Mouse (Mus musculus) brain, embryonic 14.5 days (tissue): ENCODE results near the gene Tmem14c. TPM values are rescaled to one million over a fixed set of nuclear protein-coding genes. Genes with fewer than 3 reads are reported as not detected.
"Not testable (repeated sequence)": the region's sequence is repeated elsewhere in the genome, so short reads cannot be mapped to it uniquely, and the experiment has no call there.

ENCODE experiments used
- DNase-seq: peaks from one replicate; pipeline ENCODE4 v3.0.0-alpha.2; 2011; ENCODE audit warnings: low read depth
- CTCF ChIP-seq: fragments of 200-500 bp; IDR thresholded peaks from 2 replicates; pipeline ENCODE4 v1.5.1; 2012; ENCODE audit warnings: inconsistent platforms, mild to moderate bottlenecking, moderate library complexity, borderline replicate concordance; ENCODE audit not compliant: insufficient read depth, insufficient read length; ENCODE audit errors: extremely low read depth
- POLR2A ChIP-seq: fragments of 200-500 bp; IDR thresholded peaks from 2 replicates; pipeline ENCODE4 v1.6.1; 2012; ENCODE audit warnings: mild to moderate bottlenecking, inconsistent platforms, borderline replicate concordance; ENCODE audit not compliant: poor library complexity, insufficient read depth, insufficient read length, severe bottlenecking; ENCODE audit errors: extremely low read depth
- polyA plus RNA-seq: library from polyadenylated mRNA; depleted of rRNA; stranded (reverse); fragments of >200 nt; gene quantifications from 2 replicates; pipeline ENCODE4 v1.2.3, GENCODE M21; 2012

The Tmem14c gene
- polyA plus RNA-seq, 1 experiment: 69.9 TPM

- no peak for DNase-seq
- no peak for TF ChIP-seq POLR2A
- TF ChIP-seq CTCF: no peak
Observed at GRCm38 (mm10) chr13:40988418-40988817, 27.7 kb upstream of the Tmem14c start.

DNA sequence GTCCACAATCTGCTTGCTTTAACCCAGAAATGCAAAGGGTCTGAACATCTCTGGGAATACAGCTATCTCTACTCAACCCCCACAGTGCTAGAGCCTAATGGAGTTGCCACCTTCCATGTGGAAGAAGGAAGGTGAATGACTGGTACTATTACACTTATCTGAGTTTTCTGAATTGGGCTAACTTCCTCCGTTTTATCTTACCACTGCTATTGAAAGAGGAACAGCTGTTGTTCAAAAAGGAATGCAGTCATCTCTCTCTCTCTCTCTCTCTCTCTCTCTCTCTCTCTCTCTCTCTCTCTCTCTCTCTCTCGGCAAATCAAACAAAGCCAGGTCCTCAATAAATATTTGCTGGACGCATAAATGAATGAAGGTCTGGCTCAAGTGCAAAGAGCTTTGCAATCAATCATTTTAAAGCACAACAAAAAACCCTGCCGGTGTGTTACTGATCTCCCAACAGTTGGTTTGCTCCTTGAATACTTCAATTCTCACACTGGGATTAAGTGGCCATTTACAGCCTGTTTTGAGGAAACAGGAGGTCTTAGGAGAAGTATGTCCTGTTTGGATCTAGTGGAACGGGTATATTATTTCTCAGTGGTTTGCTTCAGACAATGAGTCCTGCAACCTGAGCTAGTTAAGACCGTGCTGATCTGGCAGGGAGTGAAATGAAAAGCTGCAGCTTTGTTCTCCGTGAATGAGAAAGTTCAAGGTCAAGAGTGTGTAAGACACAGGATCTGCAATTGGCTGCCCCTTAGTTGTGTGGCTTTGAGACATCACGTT, 21.4 kb upstream of the Tmem14c start:
- peak; percentile 84 for DNase-seq
- no peak for TF ChIP-seq CTCF
- TF ChIP-seq POLR2A: no peak

- not testable (repeated sequence) for DNase-seq
Observed at GRCm38 (mm10) chr13:40998537-40998936, 17.6 kb upstream of the Tmem14c start.

DNA sequence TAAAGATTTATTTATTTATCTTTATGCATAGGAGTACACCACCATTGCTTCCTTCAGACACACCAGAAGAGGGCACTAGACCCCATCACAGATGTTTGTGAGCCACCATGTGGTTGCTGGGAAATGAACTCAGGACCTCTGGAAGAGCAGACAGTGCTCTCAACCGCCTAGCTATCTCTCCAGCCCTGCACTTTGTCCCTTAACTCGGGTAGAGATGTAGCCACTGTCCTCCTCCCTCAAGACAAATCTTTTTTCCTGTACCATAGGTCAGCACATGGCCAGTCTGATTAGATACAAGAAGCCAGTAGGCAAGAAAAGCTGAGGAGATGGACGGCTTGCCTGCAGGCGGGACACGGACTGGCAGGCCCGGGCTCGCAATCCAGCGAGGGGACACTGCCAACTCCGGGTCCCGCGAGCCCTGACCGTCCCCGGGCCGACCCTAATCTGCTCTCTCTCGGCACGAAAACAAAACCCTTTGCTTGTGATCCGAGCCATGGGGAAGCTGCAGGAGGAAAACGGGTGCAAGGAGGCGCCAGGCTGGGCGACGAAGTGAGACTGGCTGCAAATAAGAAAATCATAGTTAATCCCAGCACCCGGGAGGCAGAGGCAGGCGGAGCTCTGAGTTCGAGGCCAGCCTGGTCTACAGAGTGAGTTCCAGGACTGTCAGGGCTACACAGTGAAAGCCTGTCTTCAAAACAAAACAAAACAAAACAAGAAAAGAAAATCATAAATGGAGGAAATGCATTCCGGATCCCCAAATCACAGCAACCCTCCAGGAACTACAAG, 15.8 kb upstream of the Tmem14c start:
- peak; percentile 42 for DNase-seq
- TF ChIP-seq POLR2A (no peak), CTCF (0 out of 2 replicates have a peak, but pooled peaks have one; percentile 20)

DNA sequence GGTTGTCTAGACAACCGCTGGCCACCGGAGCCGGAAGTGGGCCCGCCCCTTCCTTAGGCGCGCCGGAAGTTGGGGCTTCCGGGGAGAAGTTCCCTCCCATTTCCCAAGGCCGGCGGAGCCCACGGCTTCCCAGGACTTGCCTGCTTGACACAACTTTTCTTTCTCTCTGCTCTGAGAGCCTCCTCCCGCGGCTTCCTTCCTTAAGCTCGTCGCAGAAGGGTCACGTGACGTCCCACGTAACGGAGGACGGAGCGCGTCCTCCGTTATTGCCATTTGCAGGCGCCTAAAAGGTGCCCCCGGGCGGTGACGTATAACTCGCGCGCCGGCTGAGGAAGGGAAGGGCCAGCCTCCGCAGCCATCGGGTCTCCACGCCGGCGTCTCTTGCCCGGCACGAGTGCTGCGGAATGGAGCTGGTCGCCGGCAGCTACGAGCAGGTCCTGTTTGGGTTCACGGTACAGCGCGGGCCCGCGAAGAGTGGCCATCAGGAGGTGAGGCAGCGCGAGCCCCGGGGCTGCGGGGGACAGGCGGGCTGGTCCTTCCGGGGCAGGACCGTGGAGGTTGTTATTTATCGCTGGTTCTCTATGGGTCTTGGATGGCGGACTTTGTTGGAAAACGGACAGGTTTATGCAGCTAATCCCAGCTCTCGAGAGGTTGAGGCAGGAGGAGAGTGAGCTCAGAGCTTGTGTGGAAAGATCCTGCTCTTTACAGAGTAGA, 15.0 kb upstream of the Tmem14c start, which contains the start of gene Pak1ip1:
Gene Pak1ip1, plus strand, starts transcription at position 98 of the 714 bp plus-strand sequence.
- DNase-seq: peak; percentile 98
- TF ChIP-seq CTCF (no peak), POLR2A (peak; percentile 34; the same call in 1 of the 2 replicates)

DNA sequence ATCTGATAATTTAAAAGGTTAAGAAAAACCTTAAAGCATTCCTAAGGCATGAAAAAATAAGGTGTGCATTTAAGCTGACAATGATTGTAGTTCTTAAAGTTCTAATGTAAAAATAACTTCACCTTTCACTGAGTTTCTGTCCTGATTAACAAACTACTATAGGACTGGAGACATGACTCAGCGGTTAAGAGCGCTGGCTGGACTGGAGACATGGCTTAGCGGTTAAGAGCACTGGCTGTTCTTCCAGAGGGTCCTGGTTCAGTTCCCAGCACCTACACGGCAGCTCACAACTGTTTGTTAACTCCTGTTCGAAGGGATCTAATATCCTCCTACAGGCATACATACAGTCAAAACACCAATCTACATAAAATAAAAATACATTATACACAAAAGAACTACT, 14.1 kb upstream of the Tmem14c start:
- no peak for DNase-seq
- no peak for TF ChIP-seq POLR2A
- no peak for TF ChIP-seq CTCF

DNA sequence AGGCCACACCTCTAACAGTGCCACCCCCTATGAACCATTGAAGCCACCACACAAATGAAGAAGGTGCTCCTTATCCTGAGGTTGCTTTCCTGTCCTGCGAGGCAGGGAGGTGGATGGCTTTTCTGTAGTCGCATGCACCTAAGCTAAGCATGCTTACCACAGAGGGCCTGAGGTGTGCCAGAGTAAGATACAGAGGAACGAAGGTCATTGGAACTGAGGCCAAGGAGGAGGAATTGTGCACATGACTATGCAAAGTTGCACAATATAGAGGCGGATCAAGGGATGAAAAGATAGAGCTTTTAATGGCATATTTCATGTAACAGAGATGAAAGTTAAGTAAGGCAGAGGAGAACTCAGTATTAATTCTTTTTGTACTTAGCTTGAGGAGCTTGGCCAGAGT, 9.8 kb upstream of the Tmem14c start:
- DNase-seq: no peak
- no peak for TF ChIP-seq POLR2A
- no peak for TF ChIP-seq CTCF

- TF ChIP-seq CTCF (no peak), POLR2A (no peak)
- no peak for DNase-seq
Observed at GRCm38 (mm10) chr13:41008271-41008670, 7.8 kb upstream of the Tmem14c start.

- no peak for DNase-seq
- TF ChIP-seq CTCF (no peak), POLR2A (no peak)
Observed at GRCm38 (mm10) chr13:41008946-41009345, 7.1 kb upstream of the Tmem14c start.

GRCm38 (mm10) chr13:41016797-41017405, 809 bp downstream of the Tmem14c start:
- no peak for DNase-seq
- TF ChIP-seq CTCF: no peak
- TF ChIP-seq POLR2A: no peak

DNA sequence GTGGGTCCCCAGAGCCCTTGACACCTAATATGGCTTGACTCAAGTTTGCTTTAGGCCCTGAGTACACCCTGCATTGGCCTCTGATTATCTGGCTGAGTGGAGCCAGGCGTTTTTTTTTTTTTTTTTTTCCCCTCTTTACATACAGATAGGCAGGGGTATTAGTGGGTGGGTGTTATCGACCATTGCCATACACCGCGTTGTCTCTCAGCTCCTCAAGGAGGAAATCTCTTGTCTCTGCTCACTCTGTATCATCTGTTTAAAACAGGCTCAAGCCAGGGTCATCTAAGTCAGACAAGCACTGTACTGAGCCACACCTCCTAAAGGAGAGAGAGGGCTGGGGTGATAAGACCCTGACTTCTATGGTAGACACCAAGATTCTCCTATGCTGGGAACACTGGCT, 1.7 kb downstream of the Tmem14c start:
- no peak for DNase-seq
- TF ChIP-seq POLR2A: no peak
- no peak for TF ChIP-seq CTCF
